Mouse (Mus musculus) right cerebral cortex, adult 18-20 months (tissue): ENCODE measurements at regions not wholly inside any gene's neighbourhood (a gene's known extent, or its start where the extent isn't known, plus 50 kb on each side); places are given as distances from the start of the nearest gene placed in this dataset.
A peak's percentile ranks its signal among the peaks of the same experiment; 100 is the strongest.
"Not testable (repeated sequence)": the region's sequence is repeated elsewhere in the genome, so short reads cannot be mapped to it uniquely, and the experiment has no call there.

Experiments
- DNase-seq: peaks from one replicate; pipeline ENCODE4 v3.0.0; 2022; ENCODE audit warnings: mixed read lengths

DNA sequence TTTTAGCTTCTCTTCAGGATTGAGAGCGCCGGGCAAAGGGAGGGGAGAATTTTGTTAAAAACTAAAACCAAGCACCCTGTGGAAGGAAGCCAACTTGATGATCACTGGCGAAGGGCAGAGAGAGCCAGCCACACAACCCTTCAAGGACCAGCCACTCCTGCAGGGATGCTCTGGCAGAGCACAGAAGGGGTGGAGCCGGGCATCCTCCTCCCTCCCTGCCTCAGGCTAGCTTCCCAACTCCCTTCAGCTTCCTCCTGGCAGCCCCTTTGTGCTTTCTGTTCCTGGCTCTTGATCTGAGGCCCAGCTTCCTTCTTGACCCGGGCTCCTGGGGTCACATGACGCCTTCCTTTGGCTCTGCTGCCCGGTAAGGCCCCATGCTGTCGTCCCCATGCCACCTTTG is 591.8 kb upstream of the Gm10131 start:
- DNase-seq, result no peak

DNA sequence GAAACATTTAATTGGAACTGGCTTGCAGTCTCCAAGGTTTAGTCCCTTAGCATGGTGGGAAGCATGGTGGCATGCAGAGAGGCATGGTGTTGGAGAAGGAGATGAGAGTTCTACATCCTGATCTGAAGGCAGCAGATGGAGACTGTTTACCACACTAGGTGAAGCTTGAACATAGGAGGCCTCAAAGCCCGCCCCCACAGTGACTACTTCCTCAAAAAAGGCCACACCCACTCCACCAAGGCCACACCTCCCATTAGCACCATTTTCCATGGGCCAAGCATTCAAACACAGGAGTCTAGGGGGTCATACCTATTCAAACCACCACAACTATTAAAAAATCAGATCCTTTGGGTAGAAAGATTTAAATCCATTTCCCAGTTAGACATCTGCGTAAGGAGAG is 591.3 kb upstream of the Gm10131 start:
- no peak for DNase-seq

DNA sequence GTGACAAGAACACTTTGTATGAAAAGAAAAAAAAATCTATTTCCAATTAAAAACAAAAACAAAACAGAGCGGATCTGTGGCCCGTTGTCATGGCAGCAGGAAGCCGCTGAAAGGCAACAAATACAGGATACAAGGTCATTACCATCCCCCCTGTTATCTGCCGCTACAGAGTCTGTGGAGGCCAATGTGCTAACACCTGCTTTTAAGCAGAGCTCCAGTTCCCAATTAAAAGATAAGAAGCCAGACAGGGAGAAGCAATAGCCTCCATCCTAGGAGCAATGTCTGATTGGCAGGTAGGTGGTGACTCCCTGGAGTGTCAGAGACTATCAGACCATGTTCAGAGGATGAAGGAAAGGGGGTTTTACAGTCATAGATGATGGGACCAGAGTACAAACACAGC is 587.5 kb upstream of the Gm10131 start:
- no peak for DNase-seq

DNA sequence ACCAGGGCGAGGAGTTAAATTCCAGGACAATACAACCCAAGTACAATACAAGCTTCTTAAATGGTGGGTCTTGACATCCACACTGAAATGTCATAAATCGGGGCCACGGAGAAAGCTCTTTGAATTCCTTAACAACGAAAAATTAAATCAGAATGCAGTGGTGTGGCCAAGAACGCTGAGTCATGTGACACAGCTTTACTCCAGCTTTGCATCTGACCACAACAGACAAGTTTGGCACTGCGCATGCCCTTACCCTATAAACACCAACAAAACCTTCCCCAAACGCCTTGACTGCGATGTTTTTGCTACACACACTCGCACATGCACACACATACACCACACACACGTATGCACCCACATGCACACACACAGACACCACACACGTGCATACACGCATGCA is 584.8 kb upstream of the Gm10131 start:
- DNase-seq, result no peak

DNA sequence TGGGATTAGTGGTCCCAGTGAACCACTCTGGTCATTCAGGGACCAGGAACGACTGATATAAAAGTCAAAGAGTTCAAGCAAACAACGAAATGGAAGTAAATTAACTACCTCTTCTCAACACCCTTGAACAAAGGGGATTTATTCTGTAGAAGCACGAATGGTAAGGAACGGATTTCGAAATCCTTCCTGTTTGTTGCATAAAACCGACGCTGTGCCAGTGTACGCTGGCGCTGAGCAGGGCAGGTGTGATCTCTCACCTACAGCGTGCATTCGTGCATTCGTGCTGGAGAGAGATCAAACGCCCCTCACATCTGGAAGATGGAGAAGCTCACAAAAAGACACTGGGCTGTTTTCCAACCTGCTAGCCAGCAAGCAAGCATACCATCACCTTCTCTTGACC is 581.1 kb upstream of the Gm10131 start:
- DNase-seq, result no peak

DNA sequence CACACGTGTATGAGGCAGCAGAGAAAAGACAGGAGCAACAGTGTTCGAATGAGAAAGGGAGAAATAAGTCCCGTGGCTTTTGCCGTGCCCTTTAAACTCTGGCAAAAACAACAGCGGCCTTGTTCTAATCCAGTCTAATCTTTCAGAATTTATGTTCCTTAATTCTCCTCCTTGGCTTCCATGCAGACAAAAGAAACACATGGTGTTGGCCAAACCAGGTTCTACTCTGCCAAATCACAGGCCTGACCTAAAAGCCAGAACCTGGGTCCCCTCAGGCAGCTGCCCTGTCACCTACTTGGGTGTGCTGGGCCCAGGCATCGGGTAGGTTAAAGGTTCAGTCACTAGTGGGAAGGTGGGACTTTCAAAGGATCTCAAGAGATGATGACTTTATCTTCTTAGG is 580.2 kb upstream of the Gm10131 start:
- no peak for DNase-seq

DNA sequence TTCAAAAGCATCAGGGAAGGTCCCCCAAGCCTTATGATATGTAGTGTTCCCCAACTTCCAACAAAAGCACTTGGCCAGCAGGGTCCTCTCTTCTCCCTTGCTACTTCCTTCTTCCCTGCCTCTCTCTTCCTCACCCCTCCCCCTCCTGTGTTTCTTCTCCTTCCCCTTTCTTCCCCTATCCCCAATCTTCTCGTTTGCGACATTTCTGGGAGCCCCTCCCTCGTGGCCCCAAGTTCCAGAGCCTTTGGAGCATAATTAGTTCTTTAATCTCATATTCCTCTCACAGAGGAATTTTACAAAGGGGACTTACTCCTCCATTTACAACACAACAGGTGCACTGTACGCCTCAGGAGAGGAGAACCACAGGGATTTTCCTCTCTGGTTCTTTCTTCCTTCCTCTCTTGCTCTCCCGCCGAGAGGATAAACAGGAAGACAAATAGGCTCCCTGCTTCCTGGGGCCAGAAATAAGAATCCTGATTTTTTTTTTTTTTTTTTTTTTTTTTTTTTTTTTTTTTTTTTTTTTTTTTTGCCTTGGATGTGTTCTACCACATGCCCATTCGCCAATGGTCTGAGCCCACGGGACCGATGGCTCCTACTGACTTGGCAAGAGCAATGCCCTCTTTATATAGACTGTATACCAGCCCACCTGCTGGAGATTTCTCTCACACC is 578.4 kb upstream of the Gm10131 start:
- no peak for DNase-seq

DNA sequence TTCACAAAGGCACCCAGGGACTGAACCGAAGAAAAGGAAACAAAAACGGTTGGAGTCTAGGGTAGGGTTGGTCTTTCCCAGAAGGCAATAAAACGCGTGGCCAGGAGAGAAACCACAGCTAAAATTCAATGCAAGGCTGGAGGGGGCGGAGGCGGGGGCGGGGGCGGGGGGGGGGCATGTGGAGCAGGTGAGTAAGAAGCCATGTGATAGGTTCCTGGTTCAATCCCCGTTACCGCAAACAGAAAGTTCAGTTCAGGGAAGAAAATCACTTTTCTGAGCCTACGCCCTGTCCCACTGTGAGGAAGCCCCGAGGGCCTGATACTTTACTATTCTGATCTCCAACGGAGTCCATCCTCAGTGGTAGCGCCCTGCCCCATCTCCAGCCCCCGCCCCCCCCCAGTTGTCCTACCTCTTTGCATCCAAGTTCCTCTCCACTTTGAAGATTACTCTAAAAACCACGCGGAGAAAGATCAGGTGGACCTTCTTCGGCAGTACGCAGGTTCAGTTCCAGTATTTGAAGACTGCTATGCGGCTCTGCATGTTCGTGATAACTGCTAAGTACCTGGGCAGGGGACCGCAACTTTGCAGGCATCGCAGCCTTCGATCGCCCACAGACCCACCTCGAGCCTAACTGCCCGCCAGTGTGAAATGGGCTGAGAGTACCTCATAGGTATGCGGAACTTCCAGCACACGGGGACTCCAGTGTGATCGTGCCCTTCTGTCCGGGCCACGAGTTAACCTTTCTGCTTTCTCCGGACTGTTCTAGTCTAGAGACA is 577.7 kb upstream of the Gm10131 start:
- no peak for DNase-seq

DNA sequence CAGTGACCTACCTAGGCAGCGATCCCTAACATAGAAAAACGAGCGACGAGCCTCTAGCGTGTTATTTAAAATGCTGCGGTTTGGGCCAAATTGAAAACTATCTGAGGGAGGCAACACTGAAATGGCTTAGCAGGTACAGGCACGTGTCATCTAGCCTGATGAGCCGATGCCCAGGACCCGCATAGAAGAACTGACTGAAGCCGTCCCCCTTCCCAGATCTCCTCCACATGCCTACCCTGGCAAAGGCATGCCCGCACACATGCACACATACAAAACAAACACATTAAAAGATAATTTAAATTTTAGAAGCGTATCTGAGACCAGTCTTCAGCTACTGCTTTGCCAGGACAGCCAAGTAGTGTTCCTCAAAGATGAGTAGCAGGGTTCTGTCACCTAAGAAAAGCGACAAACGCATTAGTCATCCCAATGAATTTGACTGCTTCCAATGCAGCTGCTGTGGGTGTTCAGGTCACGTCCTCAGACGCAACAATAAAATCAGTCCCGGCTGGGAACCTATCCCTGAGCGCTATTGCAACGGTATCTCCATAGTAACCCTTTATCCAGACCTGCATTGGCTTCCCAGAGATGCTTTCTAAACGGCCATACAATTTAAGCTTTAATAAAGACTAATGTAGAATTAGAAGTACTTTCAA is 577.0 kb upstream of the Gm10131 start:
- DNase-seq, result no peak

DNA sequence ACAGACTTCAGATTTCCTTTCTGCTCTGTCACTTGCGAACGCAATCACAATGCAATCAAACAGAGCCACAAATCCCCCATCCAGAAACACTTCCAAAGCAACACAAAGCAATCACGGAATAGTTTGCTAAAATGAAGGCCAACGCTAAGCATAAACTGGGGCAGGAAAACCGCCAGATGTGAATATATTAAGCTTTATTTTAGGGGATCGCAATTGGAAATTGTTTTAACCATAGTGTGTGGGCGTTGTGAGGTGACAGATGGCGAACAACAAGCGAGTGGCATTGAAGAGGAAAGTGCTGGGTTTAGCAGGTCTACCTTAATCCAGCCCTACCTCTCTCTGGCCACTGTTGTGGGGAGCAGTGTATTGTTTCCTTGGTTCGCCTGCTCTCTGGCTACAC is 574.8 kb upstream of the Gm10131 start:
- no peak for DNase-seq

DNA sequence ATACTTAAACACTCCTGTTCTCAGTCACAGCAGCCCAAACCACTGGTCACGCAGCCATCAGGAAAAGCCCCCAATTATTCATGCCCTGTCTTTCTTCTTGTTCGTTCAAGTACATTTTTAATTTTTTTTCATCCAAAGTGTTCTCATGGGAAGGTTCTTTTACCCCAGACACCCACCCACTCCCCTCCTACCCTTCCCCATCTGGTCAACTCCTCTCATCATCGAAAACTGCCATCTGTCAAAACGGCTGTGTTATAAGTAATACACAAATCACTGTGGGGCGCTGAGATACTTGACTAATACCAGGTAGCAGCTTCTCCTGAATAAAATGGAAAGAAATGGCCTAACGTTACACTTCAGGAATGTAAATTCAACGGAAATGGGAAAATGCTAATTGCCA is 573.1 kb upstream of the Gm10131 start:
- peak; percentile 46 for DNase-seq

DNA sequence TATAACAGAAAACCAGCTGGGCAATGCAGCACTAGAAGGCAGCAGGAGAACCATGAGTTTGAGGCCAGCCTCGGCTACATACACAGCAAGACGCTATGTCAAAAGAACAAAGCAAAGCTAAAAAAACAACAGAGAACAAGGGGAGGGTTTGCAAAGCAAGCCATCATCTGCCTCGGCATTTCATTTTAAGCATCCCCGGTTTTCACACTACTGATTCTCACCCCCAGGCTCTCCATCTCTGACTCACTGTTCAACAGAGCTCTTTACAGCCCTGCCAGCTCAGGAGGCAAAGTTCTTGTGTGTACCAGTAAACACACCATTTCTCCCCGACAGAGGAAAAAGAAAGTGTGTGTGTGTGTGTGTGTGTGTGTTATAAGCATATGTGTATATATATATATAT is 571.6 kb upstream of the Gm10131 start:
- DNase-seq, result peak; percentile 71

DNA sequence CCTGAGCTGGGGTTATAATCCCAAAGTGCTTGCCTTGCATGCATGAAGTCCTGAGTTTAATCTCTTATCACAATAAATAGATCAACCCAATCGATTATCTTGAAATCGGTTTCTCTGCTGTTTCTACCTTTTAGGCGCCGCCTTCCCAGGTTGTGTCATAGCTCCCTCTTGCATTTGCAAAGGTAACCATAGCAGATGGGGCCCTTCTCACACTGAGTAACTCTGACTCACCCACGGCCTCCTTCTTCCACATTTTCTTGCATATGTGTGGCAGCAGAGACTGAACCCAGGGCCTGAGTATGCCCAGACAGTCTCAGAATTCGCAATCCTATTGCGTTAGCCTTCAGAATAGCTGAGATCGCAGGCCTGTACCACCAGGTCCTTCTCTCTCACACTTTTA is 570.7 kb upstream of the Gm10131 start:
- DNase-seq, result peak; percentile 68

DNA sequence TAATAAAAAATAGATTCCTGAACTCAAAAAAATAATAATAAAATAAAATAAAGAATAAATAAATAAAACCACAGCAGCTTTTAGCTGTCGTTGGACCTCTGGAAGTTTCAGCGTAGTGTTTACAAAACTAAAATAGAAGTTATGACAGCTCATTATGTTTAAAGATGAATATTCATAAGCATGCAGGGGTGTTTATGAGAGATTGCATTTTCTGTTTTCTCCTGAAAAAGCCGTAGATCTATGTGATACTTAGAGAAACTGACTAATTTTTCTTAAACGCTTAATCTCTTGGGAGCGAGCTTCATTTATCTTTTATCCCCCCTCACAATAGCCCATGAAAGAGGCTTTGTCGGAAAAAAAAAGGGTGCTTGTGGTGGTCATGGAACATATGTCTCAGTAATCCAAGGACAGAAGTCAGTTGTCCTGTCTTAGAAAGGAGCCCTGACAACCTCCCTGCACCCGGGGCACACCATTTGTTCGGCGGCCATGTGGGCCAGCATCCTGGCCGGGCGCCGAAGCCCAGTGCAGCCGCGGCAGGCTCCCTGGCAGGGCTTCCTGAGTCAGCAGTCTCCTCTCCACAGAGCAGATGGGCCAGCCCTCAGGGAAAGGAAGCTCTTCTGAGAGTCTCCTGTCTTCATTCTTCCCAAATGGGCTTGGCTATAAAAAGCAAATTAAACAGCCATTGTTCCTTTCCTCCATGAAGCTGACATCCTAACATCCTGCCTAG is 568.2 kb upstream of the Gm10131 start:
- peak; percentile 80 for DNase-seq

DNA sequence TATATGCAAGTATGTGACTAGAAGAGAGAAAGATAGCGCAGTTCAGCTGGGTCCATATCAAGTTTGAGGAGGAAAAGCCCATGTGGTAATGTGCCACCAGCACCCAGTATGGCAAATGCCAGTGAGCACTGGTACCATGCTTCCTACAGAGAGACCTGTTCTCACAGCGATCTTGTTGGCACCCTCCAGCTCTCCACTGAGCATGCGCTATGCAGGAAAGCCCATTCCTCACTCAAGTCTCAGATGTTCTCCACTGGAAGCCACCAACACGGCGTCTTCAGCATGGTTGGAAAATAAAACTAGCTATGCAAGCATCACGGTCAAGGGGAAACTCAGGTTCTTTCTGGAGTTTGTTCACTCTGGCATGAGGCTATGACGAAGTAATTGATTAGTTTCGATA is 567.3 kb upstream of the Gm10131 start:
- DNase-seq, result no peak

DNA sequence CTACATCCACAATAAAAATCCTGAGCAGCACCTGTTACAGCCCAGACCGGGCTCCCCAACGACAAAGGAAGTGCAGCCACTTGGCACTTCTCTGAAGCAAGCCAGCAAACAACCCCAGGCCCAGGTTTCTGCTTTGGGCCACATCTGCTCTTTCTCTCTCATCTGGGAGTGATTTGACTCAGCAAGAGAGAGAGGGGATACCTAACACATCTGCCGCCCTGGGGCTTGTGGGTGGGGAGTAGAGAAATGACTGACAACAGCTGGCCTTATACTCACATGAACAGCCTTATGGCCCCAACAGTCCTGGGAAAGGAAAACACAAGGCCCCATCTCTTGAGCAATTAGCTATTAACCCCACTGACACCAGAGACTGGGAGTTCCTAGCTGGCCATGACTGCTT is 560.2 kb upstream of the Gm10131 start:
- DNase-seq, result no peak

DNA sequence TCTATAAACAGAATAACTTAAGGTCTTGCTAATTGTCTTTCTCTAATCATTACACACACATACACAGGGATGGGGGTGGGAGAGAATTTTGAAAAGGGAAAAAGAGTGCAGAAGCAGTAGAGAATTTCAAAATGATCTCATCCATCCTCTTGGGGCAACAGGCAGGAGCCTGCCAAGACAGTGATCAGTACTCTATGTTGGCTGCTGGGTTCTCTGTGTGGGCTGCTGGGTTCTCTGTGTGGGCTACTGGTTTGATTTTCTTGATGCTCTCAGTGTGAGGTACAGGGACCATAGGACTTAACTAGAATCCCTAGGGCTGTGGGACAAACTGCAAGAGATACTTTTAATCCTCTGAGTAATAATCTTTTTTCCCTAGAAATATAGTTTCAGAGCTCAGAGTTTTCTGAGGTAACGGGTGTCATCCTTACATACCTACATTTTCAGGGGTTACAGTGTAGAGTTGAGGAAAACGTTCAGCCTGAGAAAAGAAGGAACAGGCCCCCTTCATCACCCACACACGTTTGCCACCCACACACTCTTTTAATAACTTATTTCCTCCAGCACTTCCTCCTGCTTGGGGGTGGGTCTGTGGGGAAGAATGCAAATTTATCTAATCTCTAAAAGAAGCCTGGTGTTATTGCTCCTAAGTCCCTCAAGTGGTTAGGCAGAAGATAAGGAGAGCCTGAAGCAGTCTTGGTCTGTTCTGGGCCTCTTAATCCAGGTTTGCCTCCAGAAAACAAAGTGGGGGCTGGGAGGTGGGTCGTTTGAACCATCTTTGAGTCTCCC is 559.6 kb upstream of the Gm10131 start:
- no peak for DNase-seq

DNA sequence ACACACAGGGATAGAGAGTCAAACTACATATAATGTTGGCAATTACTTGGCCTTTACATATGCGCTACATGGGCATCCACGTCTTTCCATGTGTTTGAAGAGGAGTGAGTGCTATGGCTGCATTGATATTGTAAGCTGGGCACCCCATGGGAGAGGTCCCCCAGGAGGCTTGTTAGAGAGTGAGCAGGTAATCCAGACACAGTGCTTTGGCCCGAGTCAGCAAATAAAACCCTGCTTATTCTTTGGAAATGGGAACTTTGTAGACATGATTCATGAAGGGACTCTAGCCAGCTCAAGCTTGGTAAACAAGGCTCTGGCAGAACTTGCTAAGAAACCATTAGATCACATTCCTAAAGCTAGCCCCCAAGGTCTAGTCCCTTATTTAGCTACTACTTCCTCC is 557.6 kb upstream of the Gm10131 start:
- DNase-seq, result no peak

DNA sequence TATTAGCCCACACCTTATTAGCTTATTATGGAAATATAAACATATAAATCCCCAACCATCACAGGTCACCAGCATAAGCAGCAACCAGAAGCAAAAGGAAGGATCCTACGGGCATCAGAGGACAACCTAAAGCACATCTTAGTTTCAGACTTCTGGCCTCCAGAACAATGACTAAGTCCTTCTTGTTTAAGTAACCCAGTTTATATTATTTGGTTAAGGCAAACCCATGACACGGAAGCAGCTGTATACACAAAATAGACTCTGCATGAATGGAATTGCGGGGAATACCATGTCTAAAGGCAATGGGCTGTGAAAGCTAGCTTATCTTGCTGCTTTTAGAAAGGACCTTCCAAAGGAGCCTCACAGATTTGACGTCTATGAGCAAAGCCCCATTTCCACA is 552.9 kb upstream of the Gm10131 start:
- DNase-seq, result no peak

DNA sequence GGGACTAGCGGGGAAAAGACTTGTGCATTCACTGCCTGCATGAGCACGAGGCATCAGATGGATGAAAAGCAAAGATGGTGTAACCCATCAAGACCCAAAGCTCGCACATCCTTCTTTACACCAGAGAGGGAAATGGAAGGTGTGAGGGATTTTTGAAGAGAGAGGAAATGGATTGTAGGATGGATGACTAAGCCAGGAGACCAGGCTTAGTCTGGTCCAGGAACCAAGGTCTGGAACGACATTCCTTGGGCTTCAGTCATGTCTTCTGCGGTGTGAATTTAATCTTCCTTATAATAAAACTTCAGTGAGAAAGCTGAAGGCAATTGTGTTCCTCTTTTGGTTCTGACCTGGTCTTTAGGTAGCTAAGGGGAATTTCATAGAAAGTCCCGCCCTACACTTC is 551.0 kb upstream of the Gm10131 start:
- no peak for DNase-seq

DNA sequence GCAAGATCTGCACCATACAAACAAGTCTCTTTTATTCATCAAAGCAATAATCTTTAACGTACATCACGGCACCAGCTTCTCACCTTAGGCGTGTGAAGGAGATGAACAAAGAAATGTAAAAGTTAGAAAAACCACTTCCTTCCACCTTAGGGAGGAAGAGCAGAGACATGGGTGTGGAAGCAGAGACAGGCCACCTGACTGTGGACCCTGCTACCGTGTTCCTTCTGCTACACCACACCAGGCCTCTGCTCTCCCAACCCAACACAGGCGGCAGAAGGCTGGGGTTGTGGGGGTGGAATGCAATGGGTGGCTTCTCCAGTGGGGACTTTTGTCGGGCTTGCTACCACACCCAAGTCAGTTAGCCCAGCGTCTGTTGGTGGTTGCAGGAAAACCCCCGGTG is 540.2 kb upstream of the Gm10131 start:
- DNase-seq, result no peak

DNA sequence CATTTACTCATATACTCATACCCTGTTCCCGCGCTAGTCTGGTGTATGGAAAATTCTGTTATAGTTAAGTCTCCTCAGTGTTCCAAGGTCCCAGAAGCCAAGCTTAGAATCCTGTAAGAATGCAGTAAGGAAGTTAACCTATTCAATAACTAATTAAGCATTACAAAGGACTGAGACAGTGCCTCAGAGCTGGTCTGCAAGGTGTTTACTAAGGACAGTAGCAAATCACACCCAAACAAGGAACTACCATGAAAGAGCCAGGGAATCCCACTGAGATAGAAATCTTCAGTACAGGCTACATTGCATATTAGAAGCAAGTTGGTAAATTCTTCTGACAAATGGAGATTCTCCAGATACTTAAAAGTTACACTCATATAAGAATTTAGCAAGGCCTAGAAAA is 516.7 kb upstream of the Gm10131 start:
- not testable (repeated sequence) for DNase-seq

DNA sequence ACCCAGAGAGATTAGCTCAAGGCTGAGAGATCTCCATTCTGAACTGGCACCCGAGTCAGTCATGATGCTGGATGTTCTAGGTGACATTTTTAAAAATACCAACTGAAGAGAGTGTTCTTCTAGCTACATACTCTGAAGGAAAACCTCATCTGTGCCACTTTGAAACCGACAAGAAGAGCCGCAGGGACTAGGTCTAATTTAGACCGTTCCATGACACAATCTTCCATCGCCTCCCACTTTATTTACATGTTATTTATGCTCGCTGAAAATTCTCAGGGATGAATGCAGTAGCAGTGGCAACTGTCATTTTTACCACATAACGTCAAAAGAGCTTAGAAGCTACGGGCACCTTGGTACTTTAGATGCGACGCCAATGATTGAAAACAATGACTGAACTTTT is 514.1 kb upstream of the Gm10131 start:
- DNase-seq, result no peak
